Mouse (Mus musculus): ENCODE measurements around the gene Sept1. TPM values are rescaled to one million over a fixed set of nuclear protein-coding genes. Genes with fewer than 3 reads are reported as not detected.

Sept1 gene
- 44.4 and 49.3 TPM in 2 replicates for polyA plus RNA-seq (2015; fragmentation: Nextera tagmentation; extraction: Ambion mirVana)

GRCm38 (mm10) chr7:127232622-127233367, at the start of gene Sept1, which contains the start of gene Zfp553:
Sept1 (minus strand) TSS chr7:127233130.
Zfp553 (plus strand) TSS chr7:127233061.

GRCm38 (mm10) chr7:127273925-127274789, 41.2 kb upstream of the Sept1 start, which contains the start of gene Sephs2:
Sephs2 (minus strand) TSS chr7:127274055.

GRCm38 (mm10) chr7:127260309-127261111, 27.6 kb upstream of the Sept1 start, which contains the start of gene Dctpp1:
Dctpp1 (minus strand) TSS chr7:127260709.

GRCm38 (mm10) chr7:127243870-127244657, 11.1 kb upstream of the Sept1 start, which contains the start of gene Zfp771:
Zfp771 (plus strand) TSS chr7:127244274.

GRCm38 (mm10) chr7:127208553-127209438, 24.1 kb downstream of the Sept1 start, which contains the start of gene Mylpf:
Mylpf (plus strand) TSS chr7:127208890.

GRCm38 (mm10) chr7:127208295-127208552, 24.7 kb downstream of the Sept1 start, which contains the start of gene Tbc1d10b:
Tbc1d10b (minus strand) TSS chr7:127208468.

GRCm38 (mm10) chr7:127195544-127196295, 37.2 kb downstream of the Sept1 start, which contains the start of gene Cd2bp2:
Cd2bp2 (minus strand) TSS chr7:127196050.

Other genes with a start within 250 kb of the Sept1 start
- gene Mvp, start 218.5 kb downstream of the Sept1 start, polyA plus RNA-seq (2015; fragmentation: Nextera tagmentation; extraction: Ambion mirVana) = 13.4 and 15.9 TPM in 2 replicates
- not detected in 2 replicates for gene Pagr1b, start 216.6 kb downstream of the Sept1 start, polyA plus RNA-seq (2015; fragmentation: Nextera tagmentation; extraction: Ambion mirVana)
- 32.5 and 43.1 TPM in 2 replicates for gene Pagr1a, start 215.8 kb downstream of the Sept1 start, polyA plus RNA-seq (2015; fragmentation: Nextera tagmentation; extraction: Ambion mirVana)
- gene Gm42742, start 212.0 kb downstream of the Sept1 start, polyA plus RNA-seq (2015; fragmentation: Nextera tagmentation; extraction: Ambion mirVana) = 3.7 and 10.6 TPM in 2 replicates
- gene Prrt2, start 211.9 kb downstream of the Sept1 start, polyA plus RNA-seq (2015; fragmentation: Nextera tagmentation; extraction: Ambion mirVana) = 0.55 and 0.86 TPM in 2 replicates
- 47.2 and 48.3 TPM in 2 replicates for gene Maz, start 206.1 kb downstream of the Sept1 start, polyA plus RNA-seq (2015; fragmentation: Nextera tagmentation; extraction: Ambion mirVana)
- 109 and 120 TPM in 2 replicates for gene Kif22, start 190.7 kb downstream of the Sept1 start, polyA plus RNA-seq (2015; fragmentation: Nextera tagmentation; extraction: Ambion mirVana)
- 10.1 and 23.2 TPM in 2 replicates for gene Zg16, start 145.8 kb downstream of the Sept1 start, polyA plus RNA-seq (2015; fragmentation: Nextera tagmentation; extraction: Ambion mirVana)
- 24.3 and 30.3 TPM in 2 replicates for gene AI467606, start 141.8 kb downstream of the Sept1 start, polyA plus RNA-seq (2015; fragmentation: Nextera tagmentation; extraction: Ambion mirVana)
- gene Qprt, start 110.9 kb downstream of the Sept1 start, polyA plus RNA-seq (2015; fragmentation: Nextera tagmentation; extraction: Ambion mirVana) = 1.4 and 1.5 TPM in 2 replicates
- gene Spn, start 95.3 kb downstream of the Sept1 start, polyA plus RNA-seq (2015; fragmentation: Nextera tagmentation; extraction: Ambion mirVana) = 20.0 and 22.3 TPM in 2 replicates
- 27.7 and 29.2 TPM in 2 replicates for gene Cd2bp2, start 37.1 kb downstream of the Sept1 start, polyA plus RNA-seq (2015; fragmentation: Nextera tagmentation; extraction: Ambion mirVana)
- 21.0 and 22.5 TPM in 2 replicates for gene Tbc1d10b, start 24.7 kb downstream of the Sept1 start, polyA plus RNA-seq (2015; fragmentation: Nextera tagmentation; extraction: Ambion mirVana)
- gene Mylpf, start 24.2 kb downstream of the Sept1 start, polyA plus RNA-seq (2015; fragmentation: Nextera tagmentation; extraction: Ambion mirVana) = 34.1 and 37.7 TPM in 2 replicates
- gene Zfp553, start 69 bp downstream of the Sept1 start, polyA plus RNA-seq (2015; fragmentation: Nextera tagmentation; extraction: Ambion mirVana) = 10.2 and 11.5 TPM in 2 replicates
- gene Zfp771, start 11.1 kb upstream of the Sept1 start, polyA plus RNA-seq (2015; fragmentation: Nextera tagmentation; extraction: Ambion mirVana) = 21.4 and 23.5 TPM in 2 replicates
- gene Dctpp1, start 27.6 kb upstream of the Sept1 start, polyA plus RNA-seq (2015; fragmentation: Nextera tagmentation; extraction: Ambion mirVana) = 87.9 and 90.1 TPM in 2 replicates
- 77.6 and 80.8 TPM in 2 replicates for gene Sephs2, start 40.9 kb upstream of the Sept1 start, polyA plus RNA-seq (2015; fragmentation: Nextera tagmentation; extraction: Ambion mirVana)
- 10.0 and 13.4 TPM in 2 replicates for gene Itgal, start 63.1 kb upstream of the Sept1 start, polyA plus RNA-seq (2015; fragmentation: Nextera tagmentation; extraction: Ambion mirVana)
- 3.2 and 4.1 TPM in 2 replicates for gene Zfp768, start 112.5 kb upstream of the Sept1 start, polyA plus RNA-seq (2015; fragmentation: Nextera tagmentation; extraction: Ambion mirVana)
- 2.5 TPM in 2 replicates for gene Zfp747, start 142.9 kb upstream of the Sept1 start, polyA plus RNA-seq (2015; fragmentation: Nextera tagmentation; extraction: Ambion mirVana)
- 1.3 and 1.8 TPM in 2 replicates for gene 9130019O22Rik, start 154.0 kb upstream of the Sept1 start, polyA plus RNA-seq (2015; fragmentation: Nextera tagmentation; extraction: Ambion mirVana)
- 1.7 and 1.9 TPM in 2 replicates for gene E430018J23Rik, start 160.5 kb upstream of the Sept1 start, polyA plus RNA-seq (2015; fragmentation: Nextera tagmentation; extraction: Ambion mirVana)
- gene Zfp764, start 173.7 kb upstream of the Sept1 start, polyA plus RNA-seq (2015; fragmentation: Nextera tagmentation; extraction: Ambion mirVana) = 1.7 and 2.2 TPM in 2 replicates
- gene Zfp688, start 188.9 kb upstream of the Sept1 start, polyA plus RNA-seq (2015; fragmentation: Nextera tagmentation; extraction: Ambion mirVana) = 17.4 and 22.2 TPM in 2 replicates
- 2.5 and 3.2 TPM in 2 replicates for gene Zfp689, start 216.0 kb upstream of the Sept1 start, polyA plus RNA-seq (2015; fragmentation: Nextera tagmentation; extraction: Ambion mirVana)
- gene Prr14, start 226.5 kb upstream of the Sept1 start, polyA plus RNA-seq (2015; fragmentation: Nextera tagmentation; extraction: Ambion mirVana) = 27.6 and 29.6 TPM in 2 replicates
- 8.0 and 13.0 TPM in 2 replicates for gene Fbrs, start 246.1 kb upstream of the Sept1 start, polyA plus RNA-seq (2015; fragmentation: Nextera tagmentation; extraction: Ambion mirVana)